Mouse (Mus musculus) heart, postnatal 4 days (tissue): ENCODE data around the gene Kcnk15. TPM values are rescaled to one million over a fixed set of nuclear protein-coding genes. Genes with fewer than 3 reads are reported as not detected.

ENCODE experiments used
- DNase-seq: peaks from one replicate; pipeline ENCODE4 v3.0.0; 2021
- total RNA-seq, 2 experiments: library from RNA; stranded (reverse); gene quantifications; 2 replicates each; pipeline ENCODE4 v1.2.3; 2021

The Kcnk15 gene
- total RNA-seq, 2 experiments from 2014 or later: not detected

DNA sequence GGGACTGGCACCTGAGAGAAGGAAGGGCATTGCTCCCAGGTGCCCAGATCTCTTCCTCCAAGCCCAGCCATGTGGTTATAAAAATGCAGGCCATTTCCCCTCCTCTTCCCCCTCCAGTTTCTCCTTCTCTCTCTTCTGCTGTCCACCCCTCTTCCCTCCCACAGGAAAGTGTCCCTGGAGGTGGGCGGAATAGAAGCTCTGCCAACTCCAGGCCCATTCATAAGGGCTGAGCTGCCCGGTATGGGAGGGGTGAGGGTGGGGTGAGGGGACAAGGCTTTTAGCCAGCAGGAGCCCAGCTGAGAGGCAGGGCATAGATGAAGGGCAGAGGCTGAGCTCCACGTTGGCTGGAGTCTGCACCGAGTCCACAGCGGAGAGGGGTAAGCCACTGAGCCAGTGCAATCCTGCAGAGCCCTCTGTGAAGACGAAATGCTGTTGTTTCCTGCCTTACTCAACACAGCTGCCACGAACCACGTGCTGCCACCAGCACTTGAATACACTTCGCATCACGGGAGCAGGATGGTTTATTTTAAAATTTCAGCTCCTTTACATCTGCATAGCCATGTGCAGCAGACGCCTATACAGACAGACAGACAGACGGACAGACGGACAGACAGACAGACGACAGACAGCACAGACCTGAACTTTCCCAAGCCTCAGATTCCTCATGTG, 23.5 kb downstream of the Kcnk15 start:
- DNase-seq: no peak

GRCm38 (mm10) chr2:163880891-163881290, 27.4 kb downstream of the Kcnk15 start:
- DNase-seq: peak; percentile 32

DNA sequence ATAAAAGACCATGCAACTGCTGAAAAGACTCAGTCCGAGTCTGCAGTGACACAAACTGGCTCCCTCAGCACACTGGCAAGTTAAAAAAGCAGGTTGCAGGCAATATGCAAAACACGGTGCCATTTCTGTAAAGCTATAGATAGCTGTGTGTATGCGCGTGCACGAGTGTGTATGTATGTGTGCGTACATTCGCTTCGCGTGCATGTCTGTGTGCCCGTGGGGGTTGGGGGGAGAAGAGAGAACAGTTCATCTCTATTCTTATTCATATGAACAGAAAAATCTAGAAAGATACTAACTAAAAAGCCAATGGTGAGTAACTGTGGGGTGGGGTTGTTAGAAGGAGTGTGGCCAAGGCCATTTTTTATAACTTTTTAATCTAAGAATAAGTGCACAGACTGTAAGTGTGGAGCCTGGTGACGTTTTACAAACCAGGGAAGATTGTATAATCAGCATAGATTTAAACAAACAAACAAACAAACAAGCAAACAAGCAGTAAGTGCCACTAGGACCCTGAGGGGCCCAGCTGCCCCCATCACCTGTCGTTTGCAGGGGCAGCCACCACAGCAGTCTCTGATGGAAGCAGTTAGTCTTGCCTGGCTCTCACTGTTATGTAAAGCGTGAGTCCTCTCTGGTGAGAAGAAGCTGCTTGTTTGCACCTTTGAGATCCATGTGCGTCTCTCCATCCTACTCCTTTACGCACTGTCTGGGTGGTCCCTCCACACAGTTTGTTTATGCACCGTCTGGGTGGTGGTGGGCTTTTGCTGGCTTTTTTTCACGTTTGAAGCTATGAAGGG, 29.6 kb downstream of the Kcnk15 start:
- DNase-seq: no peak

GRCm38 (mm10) chr2:163889411-163889810, 36.0 kb downstream of the Kcnk15 start:
- peak; percentile 72 for DNase-seq

DNA sequence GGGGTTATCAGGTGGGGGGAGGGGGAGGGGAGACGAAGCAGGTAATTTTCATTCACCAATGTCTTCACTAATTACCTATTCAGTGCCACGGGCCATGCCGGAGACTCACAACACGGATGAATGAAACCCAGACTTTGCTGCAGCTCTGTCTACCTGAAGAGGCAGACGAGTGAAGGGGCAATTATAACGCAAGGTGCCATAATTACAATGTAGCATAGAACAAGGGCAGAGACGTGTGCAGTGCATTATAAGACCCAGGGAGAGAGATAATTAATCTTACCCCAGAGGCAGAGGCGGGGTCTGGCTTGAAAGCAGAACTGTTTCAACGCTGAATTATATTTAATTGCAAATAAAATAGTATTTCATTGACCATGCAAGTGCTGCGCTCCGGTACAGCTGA, 37.1 kb downstream of the Kcnk15 start:
- DNase-seq: no peak

DNA sequence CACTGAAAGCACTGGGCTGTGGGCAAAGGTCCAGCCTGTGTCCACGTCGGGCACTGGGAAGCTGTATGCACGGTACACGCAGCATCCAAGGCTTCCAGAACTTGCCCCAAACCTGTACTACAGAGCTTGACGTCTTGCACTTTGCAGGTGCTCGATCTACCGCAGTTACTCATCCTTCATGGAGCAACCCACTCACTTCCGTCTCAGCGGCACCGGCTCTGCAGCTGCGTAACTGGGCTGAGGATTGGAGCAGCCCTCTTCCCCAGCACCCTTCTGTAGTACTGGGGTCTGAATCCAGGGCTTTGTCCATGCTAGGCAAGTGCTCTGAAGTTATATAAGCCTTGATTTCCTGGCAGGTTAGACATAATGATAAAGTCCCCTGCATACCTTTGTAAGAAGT, 37.8 kb downstream of the Kcnk15 start:
- DNase-seq: no peak

DNA sequence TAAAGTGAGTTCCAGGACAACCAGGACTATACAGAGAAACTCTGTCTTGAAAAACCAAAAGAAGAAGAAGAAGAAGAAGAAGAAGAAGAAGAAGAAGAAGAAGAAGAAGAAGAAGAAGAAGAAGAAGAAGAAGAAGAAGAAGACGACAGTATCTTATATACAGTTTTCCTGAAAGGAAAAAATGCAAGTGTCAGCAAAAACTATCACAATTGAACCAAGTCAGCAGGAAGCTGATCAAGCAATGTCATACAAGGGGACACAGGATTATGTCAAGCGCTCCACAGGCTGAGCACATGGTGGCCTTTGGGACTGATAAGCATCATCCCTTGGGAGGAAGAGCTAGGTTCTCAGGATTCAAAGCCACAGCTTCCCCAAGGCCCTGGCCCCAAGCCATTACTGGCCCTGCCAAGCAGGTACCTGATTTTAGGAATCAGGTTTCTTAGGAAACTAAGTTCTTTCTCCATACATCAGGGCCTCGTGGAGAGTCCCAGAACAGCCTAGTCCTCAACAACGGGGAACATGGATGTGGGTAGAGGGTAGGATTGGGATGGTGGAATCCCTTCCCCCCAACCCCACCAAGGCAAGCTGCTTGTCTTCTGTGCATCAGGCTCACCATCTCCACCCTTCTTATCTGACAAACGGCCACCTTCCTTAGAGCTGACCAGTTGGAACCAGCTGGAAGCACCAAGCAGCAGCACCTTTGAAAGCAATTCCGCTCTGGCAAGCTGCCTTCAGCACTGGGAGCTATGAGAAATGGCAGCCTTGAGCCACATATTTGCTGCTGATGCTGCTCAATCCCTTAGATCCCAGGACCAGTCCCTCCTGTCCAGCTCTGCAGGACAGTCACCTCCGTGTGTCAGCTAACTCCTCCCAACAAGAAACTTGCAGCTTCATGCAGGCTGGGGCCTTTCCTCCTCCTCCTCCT, 40.3 kb downstream of the Kcnk15 start:
- no peak for DNase-seq

DNA sequence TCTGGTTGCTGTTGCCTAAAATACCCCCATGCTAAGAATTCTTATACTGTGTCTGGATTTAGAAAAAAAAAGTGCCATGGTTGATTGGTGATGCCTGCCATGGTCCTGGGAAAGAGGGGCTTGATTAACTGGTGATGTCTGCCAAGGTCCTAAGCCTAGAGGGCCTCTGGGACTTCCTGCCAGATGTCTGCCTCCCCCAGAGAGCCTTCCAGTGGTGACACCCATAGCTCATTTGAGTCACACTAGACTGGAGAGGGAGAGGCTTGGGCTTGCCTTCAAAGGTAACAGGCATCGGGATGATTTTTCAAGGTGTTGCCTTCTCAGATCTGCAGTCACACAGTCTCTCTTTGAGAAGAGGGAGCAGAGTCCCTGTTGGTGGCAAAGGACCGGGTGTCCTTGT, 41.7 kb downstream of the Kcnk15 start:
- DNase-seq: no peak

DNA sequence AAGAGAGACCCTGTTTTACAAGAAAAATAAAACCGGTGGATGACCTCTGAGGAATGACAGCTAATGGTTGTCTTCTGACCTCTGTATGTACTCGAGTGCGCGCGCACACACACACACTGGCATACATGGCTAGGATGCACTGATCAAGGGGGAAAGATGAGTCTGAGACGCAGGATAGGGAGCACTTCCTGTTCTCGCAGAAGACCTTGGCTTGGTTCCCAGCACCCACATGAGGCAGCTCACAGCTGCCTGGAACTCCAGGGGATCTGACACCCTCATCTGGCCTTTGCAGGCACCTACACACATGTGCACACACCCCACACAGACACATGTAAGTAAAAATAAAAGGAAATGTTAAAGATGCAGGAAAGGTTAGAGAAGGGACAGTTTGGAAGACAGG, 43.6 kb downstream of the Kcnk15 start:
- no peak for DNase-seq

DNA sequence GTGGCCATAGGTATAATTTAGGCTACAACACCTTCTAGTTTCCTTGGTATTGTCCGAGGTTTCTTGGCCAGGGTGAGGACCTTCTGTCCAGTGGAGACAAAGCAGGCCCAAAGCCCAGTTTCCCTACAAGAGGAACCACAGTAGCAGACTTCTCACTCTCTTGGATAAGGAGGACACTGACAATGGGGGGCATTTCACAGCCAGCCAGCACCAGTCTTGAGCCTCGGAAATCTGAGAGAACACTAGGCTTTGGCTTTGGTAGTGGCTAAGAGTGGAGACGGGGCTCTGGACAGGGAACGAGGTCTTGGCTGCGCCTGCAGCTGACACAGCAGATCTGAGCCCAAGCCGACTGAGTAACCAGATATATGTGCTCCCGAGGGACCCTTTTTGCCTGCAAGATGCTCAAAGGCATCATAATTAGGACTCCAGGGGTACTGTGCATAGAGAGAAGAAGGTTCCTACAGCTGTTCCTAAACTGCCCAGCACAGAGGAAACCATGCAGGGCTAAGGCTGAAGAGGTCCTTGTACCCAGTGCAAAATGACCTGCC, 44.6 kb downstream of the Kcnk15 start:
- DNase-seq: no peak

- no peak for DNase-seq
Measured at GRCm38 (mm10) chr2:163899910-163900411, 46.5 kb downstream of the Kcnk15 start.

GRCm38 (mm10) chr2:163901043-163901442, 47.6 kb downstream of the Kcnk15 start:
- DNase-seq: no peak

- no peak for DNase-seq
Measured at GRCm38 (mm10) chr2:163902448-163902847, 49.0 kb downstream of the Kcnk15 start.

DNA sequence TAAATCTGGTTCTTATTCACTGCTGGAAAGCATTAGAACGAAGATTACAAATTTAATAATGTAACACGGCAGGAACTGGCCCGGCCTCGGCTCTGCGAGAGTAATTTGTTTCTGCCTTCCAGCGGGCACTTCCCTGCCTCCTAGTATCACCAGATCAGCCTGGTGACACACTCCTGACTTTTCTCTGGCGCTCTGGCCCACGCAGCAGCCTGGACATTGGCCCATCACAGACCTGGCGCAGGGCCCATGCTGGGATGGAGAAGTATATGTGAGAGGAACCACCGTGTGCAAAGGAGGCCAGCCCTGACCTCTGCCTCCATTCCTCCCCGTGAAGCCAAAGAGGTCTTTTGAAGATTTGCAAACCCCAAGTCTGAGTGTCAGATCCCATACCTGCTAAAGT, 50.0 kb downstream of the Kcnk15 start:
- DNase-seq: peak; percentile 45

DNA sequence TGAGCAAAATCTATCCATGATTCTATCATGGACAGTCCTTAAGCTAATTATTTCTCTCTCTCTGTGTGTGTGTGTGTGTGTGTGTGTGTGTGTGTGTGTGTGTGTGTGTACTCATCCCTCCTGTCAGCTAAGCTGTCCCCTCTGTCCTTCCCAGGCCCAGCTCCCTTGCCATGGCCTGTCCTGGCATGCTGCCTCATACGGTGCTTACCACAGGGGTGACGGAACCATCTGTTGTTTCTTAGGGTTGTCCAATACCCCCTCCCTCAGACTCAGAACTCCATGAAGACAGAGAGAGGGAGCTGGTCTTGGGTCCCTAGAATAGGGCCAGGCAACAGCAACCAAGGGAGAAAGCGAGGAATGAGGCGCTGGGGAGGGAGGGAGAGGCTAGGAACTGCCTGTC, 50.9 kb downstream of the Kcnk15 start:
- DNase-seq: no peak

GRCm38 (mm10) chr2:163907131-163907530, 53.7 kb downstream of the Kcnk15 start:
- no peak for DNase-seq

Other genes starting within 250 kb of the Kcnk15 start
- 100 to 1,000 TPM; 239 to 253 TPM for gene Serinc3, start 208.5 kb upstream of the Kcnk15 start, total RNA-seq
- 100 to 1,000 TPM; 204 to 207 TPM for gene Pkig, start 195.3 kb upstream of the Kcnk15 start, total RNA-seq
- gene Ada, start 103.4 kb upstream of the Kcnk15 start, total RNA-seq: 1 to 10 TPM; 1.8 to 2.4 TPM
- gene Ccn5, start 32.8 kb upstream of the Kcnk15 start, total RNA-seq: 1 to 10 TPM in 1 of 2 experiments, under 1 TPM in 1; 0.98 to 1.5 TPM
- gene Rims4, start 65.0 kb downstream of the Kcnk15 start, total RNA-seq: under 1 TPM; 0.45 to 0.63 TPM
- gene Ywhab, start 141.3 kb downstream of the Kcnk15 start, total RNA-seq: 100 to 1,000 TPM; 153 to 157 TPM
- 1 to 10 TPM; 1.4 to 1.8 TPM for gene Pabpc1l, start 171.8 kb downstream of the Kcnk15 start, total RNA-seq
- gene Stk4, start 216.7 kb downstream of the Kcnk15 start, total RNA-seq: 10 to 100 TPM; 20.4 to 22.1 TPM
- 10 to 100 TPM; 28.0 to 28.7 TPM for gene Tomm34, start 217.5 kb downstream of the Kcnk15 start, total RNA-seq